Mouse (Mus musculus) ES-E14 (cell line): Measurements from ENCODE around the gene Usp37.

Experiments
- CHD2 ChIP-seq: IDR thresholded peaks from 2 replicates; pipeline ENCODE4 v1.6.1; 2014; ENCODE audit warnings: mild to moderate bottlenecking, low read depth, low read length, inconsistent platforms
- HCFC1 ChIP-seq: IDR thresholded peaks from 2 replicates; pipeline ENCODE4 v1.6.1; 2012; ENCODE audit warnings: low read length, inconsistent platforms, borderline replicate concordance; ENCODE audit not compliant: insufficient read depth
- MAFK ChIP-seq: IDR thresholded peaks from 2 replicates; pipeline ENCODE4 v1.6.1; 2014; ENCODE audit warnings: mild to moderate bottlenecking, low read depth, low read length, inconsistent platforms; ENCODE audit not compliant: insufficient read depth
- ZC3H11A ChIP-seq: IDR thresholded peaks from 2 replicates; pipeline ENCODE4 v1.6.1; 2012; ENCODE audit warnings: low read depth, mild to moderate bottlenecking, inconsistent platforms, low read length, borderline replicate concordance

DNA sequence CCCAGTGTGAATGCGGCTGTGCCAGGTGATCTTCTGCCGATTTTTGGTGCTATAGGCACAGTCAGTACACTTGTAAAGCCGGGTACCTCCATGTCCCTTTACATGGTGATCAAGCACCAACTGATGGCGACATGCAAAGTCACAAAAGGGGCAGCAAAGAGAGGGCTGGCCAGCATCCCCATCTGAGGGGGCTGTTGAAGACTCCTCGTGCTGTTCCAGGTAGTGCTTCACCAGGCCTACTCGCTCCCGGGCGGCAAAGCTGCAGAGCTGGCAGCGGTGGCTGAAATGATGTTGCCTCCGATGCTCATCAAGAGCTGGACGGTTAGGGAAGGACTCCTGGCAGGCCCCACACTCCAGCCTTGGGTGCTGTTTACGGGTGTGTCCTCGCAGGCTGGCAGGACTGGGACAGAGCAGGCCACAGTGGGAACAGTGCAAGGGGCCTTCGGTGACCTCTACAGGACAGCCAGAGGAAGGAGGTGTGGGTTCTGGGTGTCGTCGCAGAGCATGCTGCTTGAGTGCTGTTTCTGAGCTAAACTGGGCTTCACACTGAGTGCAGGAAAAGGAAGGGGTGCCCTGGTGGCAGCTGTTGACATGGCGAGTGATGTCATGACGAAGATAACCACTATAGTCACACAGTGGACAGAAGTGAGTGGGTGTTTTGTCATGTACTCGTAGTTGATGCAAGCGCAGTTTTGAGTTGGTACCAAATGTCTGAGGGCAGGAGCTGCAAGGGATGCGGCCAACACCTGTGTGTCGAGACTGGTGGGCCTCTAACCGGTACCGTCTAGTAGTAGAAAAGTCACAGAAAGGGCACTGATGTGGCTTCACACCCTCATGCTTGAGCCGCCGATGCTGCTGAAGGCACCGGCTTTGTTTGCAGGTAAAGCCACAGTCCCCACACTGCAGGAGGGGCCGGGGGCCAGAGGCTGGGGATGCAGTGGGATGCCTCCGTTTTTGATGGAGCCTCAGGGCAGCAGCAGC lies 25.9 kb upstream of the Usp37 start:
- TF ChIP-seq MAFK: no peak
- no peak for TF ChIP-seq HCFC1
- TF ChIP-seq ZC3H11A: no peak
- no peak for TF ChIP-seq CHD2
